Mouse (Mus musculus) CH12.LX (cell line): ENCODE measurements around the gene Rpl10-ps3. TPM values are rescaled to one million over a fixed set of nuclear protein-coding genes. Genes with fewer than 3 reads are reported as not detected.

Experiments
- DNase-seq: peaks from one replicate; pipeline ENCODE4 v3.0.0-alpha.2; 2013; ENCODE audit errors: extremely low read depth
- H3K27ac ChIP-seq: 2 replicates; pipeline ENCODE4 v1.5.1; 2012; ENCODE audit warnings: low read depth, mild to moderate bottlenecking, control low read depth, moderate library complexity; ENCODE audit not compliant: insufficient read depth
- H3K27me3 ChIP-seq: replicated peaks from 2 replicates; pipeline ENCODE3; 2012; ENCODE audit warnings: inconsistent platforms
- H3K36me3 ChIP-seq, 2 experiments: replicated peaks in 1 of 2; 2 replicates each; pipeline versions ENCODE3 to v1.6.1; 2012; ENCODE audit warnings: inconsistent platforms in 1 of 2, low read length in 1 of 2, mild to moderate bottlenecking in 1 of 2, mixed read lengths in 1 of 2, moderate library complexity in 1 of 2; ENCODE audit not compliant: control insufficient read depth in 1 of 2, insufficient read depth in 1 of 2
- H3K4me1 ChIP-seq, 2 experiments: 2 replicates each; pipeline ENCODE4 v1.6.1; 2012; ENCODE audit warnings: inconsistent platforms in 1 of 2, moderate library complexity in 1 of 2; ENCODE audit not compliant: insufficient read depth in 2 of 2, control insufficient read depth in 1 of 2
- H3K4me2 ChIP-seq: 2 replicates; pipeline ENCODE4 v1.6.1; 2012; ENCODE audit warnings: low read depth, mild to moderate bottlenecking, control low read depth; ENCODE audit not compliant: poor library complexity, insufficient read depth, severe bottlenecking
- H3K4me3 ChIP-seq, 3 experiments: fragments of 150-350 bp in 1 of 3; sonication (generic) in 1 of 3; replicated peaks in 1 of 3; 2 replicates each; pipeline versions ENCODE3 to v1.5.1; 2011 to 2012; ENCODE audit warnings: low read depth in 2 of 3, low read length in 2 of 3, mild to moderate bottlenecking in 2 of 3, moderate library complexity in 2 of 3, control low read depth in 1 of 3, improper control_type of control experiment in 1 of 3, inconsistent platforms in 1 of 3, mixed read lengths in 1 of 3; ENCODE audit not compliant: poor library complexity in 1 of 3
- H3K79me2 ChIP-seq: replicated peaks from 2 replicates; pipeline ENCODE4 v1.6.1; 2012; ENCODE audit warnings: mild to moderate bottlenecking, moderate library complexity; ENCODE audit not compliant: control insufficient read depth, poor library complexity, insufficient read depth, severe bottlenecking; ENCODE audit errors: extremely low read depth
- H3K9ac ChIP-seq: 2 replicates; pipeline ENCODE4 v1.6.1; 2012; ENCODE audit warnings: low read depth, mild to moderate bottlenecking, control low read depth, moderate library complexity; ENCODE audit not compliant: insufficient read depth
- H3K9me3 ChIP-seq: replicated peaks from 2 replicates; pipeline ENCODE3; 2012; ENCODE audit warnings: low read length, inconsistent platforms, mixed read lengths
- CHD2 ChIP-seq: IDR thresholded peaks from 2 replicates; pipeline ENCODE4 v1.6.1; 2011; ENCODE audit warnings: low read length, improper control_type of control experiment
- CTCF ChIP-seq, 2 experiments: IDR thresholded peaks in 1 of 2; conservative IDR thresholded peaks in 1 of 2; 2 replicates each; pipeline ENCODE4 v1.5.1; 2011 to 2012; ENCODE audit warnings: low read depth in 2 of 2, low read length in 2 of 2, improper control_type of control experiment in 1 of 2, inconsistent platforms in 1 of 2, mild to moderate bottlenecking in 1 of 2, moderate library complexity in 1 of 2
- ELF1 ChIP-seq: IDR thresholded peaks from 2 replicates; pipeline ENCODE4 v1.6.1; 2014; ENCODE audit warnings: low read depth, mild to moderate bottlenecking, inconsistent platforms, low read length, improper control_type of control experiment
- EP300 ChIP-seq: IDR thresholded peaks from 2 replicates; pipeline ENCODE4 v1.6.1; 2011; ENCODE audit warnings: low read length, improper control_type of control experiment
- ETS1 ChIP-seq: conservative IDR thresholded peaks from 2 replicates; pipeline ENCODE4 v1.6.1; 2012; ENCODE audit warnings: low read depth, mild to moderate bottlenecking, inconsistent platforms, low read length, improper control_type of control experiment, moderate library complexity
- JUN ChIP-seq: IDR thresholded peaks from 2 replicates; pipeline ENCODE4 v1.6.1; 2011; ENCODE audit warnings: low read depth, mild to moderate bottlenecking, low read length, improper control_type of control experiment, moderate library complexity; ENCODE audit not compliant: insufficient read depth
- JUND ChIP-seq: conservative IDR thresholded peaks from 2 replicates; pipeline ENCODE4 v1.6.1; 2011; ENCODE audit warnings: low read depth, low read length, improper control_type of control experiment
- MAZ ChIP-seq: IDR thresholded peaks from 2 replicates; pipeline ENCODE4 v1.6.1; 2012; ENCODE audit warnings: low read depth, mild to moderate bottlenecking, inconsistent platforms, low read length, improper control_type of control experiment, moderate library complexity
- MXI1 ChIP-seq: IDR thresholded peaks from 2 replicates; pipeline ENCODE4 v1.6.1; 2011; ENCODE audit warnings: mild to moderate bottlenecking, low read depth, low read length, improper control_type of control experiment
- MYC ChIP-seq: IDR thresholded peaks from 2 replicates; pipeline ENCODE4 v1.6.1; 2011; ENCODE audit warnings: low read depth, mild to moderate bottlenecking, improper control_type of control experiment, low read length
- POLR2A ChIP-seq: IDR thresholded peaks from 2 replicates; pipeline ENCODE4 v1.6.1; 2011; ENCODE audit warnings: low read depth, mild to moderate bottlenecking, improper control_type of control experiment, low read length
- SMC3 ChIP-seq: IDR thresholded peaks from 2 replicates; pipeline ENCODE4 v1.6.1; 2011; ENCODE audit warnings: low read depth, low read length, improper control_type of control experiment
- USF1 ChIP-seq: IDR thresholded peaks from 2 replicates; pipeline ENCODE4 v1.6.1; 2014; ENCODE audit warnings: low read depth, mild to moderate bottlenecking, inconsistent platforms, low read length, improper control_type of control experiment
- USF2 ChIP-seq: conservative IDR thresholded peaks from 2 replicates; pipeline ENCODE4 v1.6.1; 2011; ENCODE audit warnings: low read depth, low read length, improper control_type of control experiment
- ZKSCAN1 ChIP-seq: IDR thresholded peaks from 2 replicates; pipeline ENCODE4 v1.6.1; 2012; ENCODE audit warnings: low read depth, inconsistent platforms, low read length, improper control_type of control experiment, borderline replicate concordance
- ZNF384 ChIP-seq: IDR thresholded peaks from 2 replicates; pipeline ENCODE4 v1.6.1; 2012; ENCODE audit warnings: low read depth, low read length, improper control_type of control experiment, inconsistent platforms
- dilution Hi-C: fragments of 300-500 bp; cut with MboI; formaldehyde crosslinking; loops from 2 replicates; pipeline ENCODE4 v1.14.3; 2020; ENCODE audit warnings: low sequenced_read_pairs; ENCODE audit not compliant: extremely low pct_unique_long_range_greater_than_20kb, extremely low pct_ligation_motif_present
- in situ Hi-C: fragments of 300-500 bp; cut with MboI; formaldehyde crosslinking; loops from 3 replicates; pipeline ENCODE4 v1.14.3; 2019; ENCODE audit warnings: low sequenced_read_pairs, low pct_ligation_motif_present, low pct_unique_long_range_greater_than_20kb, mixed read lengths
- polyA plus RNA-seq: library from polyadenylated mRNA; unstranded; fragments of >175 nt; gene quantifications from 2 replicates; pipeline ENCODE4 v1.2.1, GENCODE M21; 2012; ENCODE audit warnings: low read depth; ENCODE audit not compliant: insufficient read length
- total RNA-seq, 2 experiments: library from RNA; depleted of rRNA; stranded (reverse); fragments of 300-350 nt in 1 of 2; fragments of >200 nt in 1 of 2; gene quantifications; 2 replicates each; pipeline ENCODE4 v1.2.3; 2012 to 2014

Rpl10-ps3 gene
- total and polyA plus RNA-seq, 3 experiments = 373 to 2,259 (median 1,294) TPM

DNA sequence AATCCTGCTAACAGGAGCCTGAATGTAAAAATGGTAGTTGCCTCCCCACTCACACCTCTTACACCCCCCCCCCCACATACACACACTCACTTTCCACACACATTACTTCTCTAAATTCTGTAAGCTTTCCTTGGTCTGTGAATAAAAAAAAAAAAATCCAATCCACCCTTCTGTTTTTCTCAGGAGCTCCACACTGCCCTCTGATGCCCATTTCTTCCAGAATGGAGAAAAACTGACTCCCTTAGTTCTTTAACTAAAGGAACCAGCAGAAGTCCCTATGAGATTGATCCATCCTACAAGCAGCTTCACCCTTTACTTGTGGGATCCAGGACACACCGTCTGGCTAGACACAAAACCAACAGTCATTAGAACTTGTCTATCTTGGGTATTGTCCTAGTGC, 24.0 kb downstream of the Rpl10-ps3 start:
- H3K27me3 ChIP-seq = no peaks in the 10 kb centered on the region
- peaks cover 5% of the 10 kb centered on the region for H3K9me3 ChIP-seq
- no peaks in the 10 kb centered on the region for H3K79me2 ChIP-seq
- H3K4me3 ChIP-seq = no peak overlapping the region
- no peak for DNase-seq
- H3K27ac ChIP-seq = no peak overlapping the region
- peak in 1 of 2 experiments; percentile 14; a peak in 1 of 4 replicates for TF ChIP-seq CTCF (conservative IDR thresholded peaks at IDR 0.05 in 1 of 2, IDR thresholded peaks at IDR 0.05 in 1 of 2; ENCODE audit: low read depth in 2 of 2, low read length in 2 of 2)
- TF ChIP-seq ZNF384 = peak; percentile 43; the same call in 1 of the 2 replicates
- TF ChIP-seq MXI1 = no peak
- no peaks in the 10 kb centered on the region for H3K36me3 ChIP-seq
- H3K4me2 ChIP-seq = no peak overlapping the region
- dilution Hi-C loops = no loop called here
- in situ Hi-C loops = no loop called here
- no peak overlapping the region for H3K9ac ChIP-seq
- peaks cover 0 to 6% of the 10 kb centered on the region in 2 experiments; a peak in 1 of 4 replicates for H3K4me1 ChIP-seq

GRCm38 (mm10) chr9:50319506-50319905, 25.3 kb downstream of the Rpl10-ps3 start:
- dilution Hi-C loops = no loop called here
- H3K4me2 ChIP-seq = no peak overlapping the region
- H3K36me3 ChIP-seq = no peaks in the 10 kb centered on the region
- H3K4me3 ChIP-seq = no peak overlapping the region
- TF ChIP-seq POLR2A (no peak), ZKSCAN1 (no peak), MAZ (no peak), JUND (no peak), EP300 (no peak), USF2 (no peak), MYC (no peak), SMC3 (no peak), ETS1 (no peak), ZNF384 (no peak), CHD2 (no peak), ELF1 (no peak), MXI1 (no peak), USF1 (no peak), JUN (no peak)
- H3K79me2 ChIP-seq = no peaks in the 10 kb centered on the region
- no peaks in the 10 kb centered on the region for H3K27me3 ChIP-seq
- in situ Hi-C loops = no loop called here
- peaks cover 0 to 10% of the 10 kb centered on the region in 2 experiments; a peak in 1 of 4 replicates for H3K4me1 ChIP-seq
- no peak overlapping the region for H3K27ac ChIP-seq
- DNase-seq = no peak
- H3K9me3 ChIP-seq = peaks cover 2% of the 10 kb centered on the region
- H3K9ac ChIP-seq = no peak overlapping the region
